Mouse (Mus musculus) telencephalon, adult 2 months (tissue): Measurements from ENCODE around the gene Klrb1c.
"Not testable (repeated sequence)": the region's sequence is repeated elsewhere in the genome, so short reads cannot be mapped to it uniquely, and the experiment has no call there.

ENCODE experiments used
- DNase-seq: peaks from one replicate; pipeline ENCODE4 v3.0.0-alpha.2; 2011; ENCODE audit warnings: low read depth, low spot score

The Klrb1c gene

DNA sequence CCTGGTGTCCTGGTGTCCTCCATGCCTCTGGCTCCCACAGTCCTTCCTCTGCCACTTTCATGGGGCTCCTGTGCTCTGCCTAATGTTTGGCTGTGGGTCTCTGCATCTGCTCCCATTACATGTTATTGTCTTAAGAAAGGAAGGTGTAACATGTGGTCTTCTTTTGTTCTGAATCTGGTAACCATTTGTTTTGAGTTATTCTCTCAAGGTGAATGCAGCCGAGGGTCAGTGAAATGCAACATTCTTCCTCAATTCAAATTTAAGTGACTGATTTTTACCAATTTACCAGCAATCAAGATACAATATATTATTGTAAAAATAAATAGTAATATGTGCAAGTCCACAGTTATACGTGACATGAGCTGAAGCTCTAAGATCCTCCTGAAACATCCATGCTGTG lies at the start of gene Klrb1c:
TSS of gene Klrb1c (minus strand) at position 101 of the 400 bp plus-strand sequence.
- DNase-seq = no peak

DNA sequence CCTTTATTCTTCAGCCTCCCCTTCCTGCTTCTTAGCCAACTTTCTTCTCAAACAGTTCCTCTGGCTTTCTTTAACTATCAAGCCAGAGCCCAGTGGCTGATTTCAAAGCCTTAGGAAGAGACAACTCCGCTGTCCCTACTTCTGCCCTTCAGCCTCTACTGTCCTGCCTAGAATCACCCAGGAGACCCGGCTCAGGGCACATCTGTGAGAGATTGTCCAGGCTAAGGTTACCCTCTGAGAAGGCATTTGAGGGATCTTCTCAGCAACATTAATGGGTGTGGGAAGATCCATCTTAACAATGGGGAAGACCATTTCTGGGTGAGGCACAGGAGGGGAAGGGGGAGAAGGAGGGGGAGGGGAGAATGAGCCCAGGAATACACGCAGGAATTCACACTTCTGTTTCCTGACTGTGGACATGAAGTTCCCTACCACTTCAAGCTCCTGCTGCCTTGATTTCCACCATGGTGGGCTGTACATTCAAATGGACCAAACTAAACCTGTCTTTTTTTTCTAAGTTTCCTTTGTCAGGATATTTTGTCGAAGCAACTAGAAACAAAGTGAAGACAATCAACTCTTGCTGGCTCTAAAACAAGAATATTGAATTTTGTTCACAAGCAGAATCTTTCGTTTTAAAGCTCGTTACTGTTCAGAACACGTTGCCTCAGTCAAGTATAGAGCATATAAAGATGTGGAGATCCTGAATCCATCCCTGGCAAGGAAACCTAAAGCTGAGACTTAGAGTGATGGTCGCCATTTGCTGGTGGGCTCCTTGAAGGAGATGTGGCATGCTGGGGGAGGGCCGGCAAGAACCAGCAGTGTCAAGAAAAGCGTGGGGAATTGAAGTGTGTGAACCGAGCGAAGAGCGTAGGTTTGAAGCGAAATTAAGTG lies 48.7 kb upstream of the Klrb1c start:
- DNase-seq = no peak

DNA sequence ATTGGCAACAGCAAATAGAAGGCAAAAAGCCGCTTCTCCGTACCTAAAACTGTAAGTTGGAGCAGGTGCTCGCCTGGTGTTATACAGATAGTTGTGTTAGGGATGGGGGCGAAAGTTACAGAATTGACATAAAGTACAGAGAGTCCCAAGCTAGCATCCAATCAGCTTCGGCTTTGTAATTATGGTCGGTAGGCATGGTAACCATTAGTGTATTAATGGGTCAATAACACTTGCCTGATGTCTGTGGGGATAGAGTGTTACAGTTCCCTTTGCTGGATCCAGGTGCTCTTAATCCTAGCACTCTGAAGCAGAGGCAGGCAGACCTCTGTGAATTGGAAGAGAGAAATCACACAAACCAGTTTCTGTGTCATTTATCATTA lies 47.9 kb upstream of the Klrb1c start:
- DNase-seq = no peak

DNA sequence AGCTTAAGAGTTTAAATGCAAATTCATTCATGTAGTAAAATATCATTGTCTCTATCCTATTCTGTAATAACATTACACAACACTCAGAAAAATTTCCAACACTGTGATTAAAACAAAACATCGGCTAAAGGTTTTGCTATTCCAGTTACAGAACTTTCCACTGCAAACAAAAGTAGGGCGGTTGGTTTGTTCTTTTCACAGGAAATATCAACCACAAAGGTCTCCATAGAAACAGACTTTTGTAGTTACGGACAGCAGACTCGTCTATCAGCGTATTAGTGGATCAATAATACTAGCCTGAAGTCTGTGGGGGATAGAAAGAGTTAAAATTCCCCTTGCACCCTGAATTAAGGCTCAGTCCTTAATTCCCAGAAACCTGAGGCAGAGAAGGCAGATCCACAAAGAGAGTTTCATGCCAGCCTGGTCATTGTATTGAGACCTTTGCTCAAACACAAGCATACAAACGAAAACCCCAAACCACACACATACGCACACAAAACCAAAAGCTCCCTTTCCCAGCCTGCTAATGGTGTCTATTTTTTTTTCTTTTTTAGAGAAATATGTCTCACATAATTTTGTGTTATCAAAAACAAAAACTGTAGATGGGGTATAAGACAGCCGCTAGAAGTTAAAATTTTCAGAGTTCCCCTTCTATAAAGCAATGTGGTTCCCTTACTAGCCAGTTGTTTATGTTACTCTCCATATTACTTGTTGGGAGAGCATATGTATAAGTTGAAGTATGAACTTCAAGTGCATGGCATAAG lies 47.4 kb upstream of the Klrb1c start:
- no peak for DNase-seq

DNA sequence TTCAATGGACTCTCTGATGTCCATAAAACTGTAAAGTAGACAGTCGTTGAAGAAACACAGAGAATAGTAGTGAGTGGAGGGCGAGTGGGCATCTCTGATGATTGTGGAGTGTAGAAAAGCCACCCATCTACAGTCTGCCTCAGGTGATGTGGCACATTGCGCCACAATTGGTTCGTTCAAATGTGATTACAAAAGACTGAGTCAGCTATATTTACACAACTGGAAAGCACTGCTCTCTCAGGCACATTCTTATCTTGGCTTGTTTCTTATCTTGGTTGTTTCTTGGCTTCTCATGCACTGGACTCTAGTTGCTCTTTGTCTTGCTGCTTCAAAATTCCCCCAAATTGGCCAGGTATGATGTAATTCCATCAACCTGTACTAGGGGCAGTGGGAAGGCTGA lies 46.6 kb upstream of the Klrb1c start:
- no peak for DNase-seq

DNA sequence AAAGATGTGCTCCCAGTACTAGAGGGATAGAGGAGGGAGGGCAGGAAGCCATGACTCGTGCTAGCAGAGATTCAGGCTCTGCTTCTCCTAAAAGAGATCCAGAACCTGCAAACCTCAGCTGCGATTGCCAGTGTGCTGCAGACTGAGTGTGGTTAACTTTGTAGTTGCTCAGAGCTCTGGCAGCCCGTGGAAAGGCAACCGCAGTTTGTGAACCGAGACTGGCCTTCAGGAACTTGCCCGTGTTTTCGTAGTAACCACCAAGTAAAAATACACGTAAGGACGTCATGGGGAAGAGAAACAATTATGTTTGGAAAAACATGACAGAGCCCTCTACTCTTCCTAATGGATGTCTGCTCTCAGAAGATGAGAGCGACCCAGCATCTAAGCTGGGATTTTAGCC lies 44.0 kb upstream of the Klrb1c start:
- no peak for DNase-seq

DNA sequence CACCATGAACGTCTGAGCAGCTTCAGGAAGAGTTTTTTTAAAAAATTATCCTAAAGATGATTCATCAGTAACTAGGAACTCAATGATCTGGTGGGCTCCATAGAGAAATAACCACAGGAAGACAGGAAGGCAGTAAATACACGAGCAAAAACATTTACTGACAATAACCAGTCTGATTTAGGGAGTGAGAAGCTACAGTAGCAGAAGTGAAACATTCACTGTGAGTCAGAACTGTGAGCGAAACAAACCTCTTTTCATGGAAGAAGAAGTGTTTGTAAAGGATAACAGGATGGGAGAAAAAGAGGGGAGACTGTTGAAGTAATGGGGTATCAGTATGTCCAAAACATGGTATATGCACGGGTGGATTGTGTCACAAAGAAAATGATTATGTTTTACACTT lies 40.8 kb upstream of the Klrb1c start:
- no peak for DNase-seq

DNA sequence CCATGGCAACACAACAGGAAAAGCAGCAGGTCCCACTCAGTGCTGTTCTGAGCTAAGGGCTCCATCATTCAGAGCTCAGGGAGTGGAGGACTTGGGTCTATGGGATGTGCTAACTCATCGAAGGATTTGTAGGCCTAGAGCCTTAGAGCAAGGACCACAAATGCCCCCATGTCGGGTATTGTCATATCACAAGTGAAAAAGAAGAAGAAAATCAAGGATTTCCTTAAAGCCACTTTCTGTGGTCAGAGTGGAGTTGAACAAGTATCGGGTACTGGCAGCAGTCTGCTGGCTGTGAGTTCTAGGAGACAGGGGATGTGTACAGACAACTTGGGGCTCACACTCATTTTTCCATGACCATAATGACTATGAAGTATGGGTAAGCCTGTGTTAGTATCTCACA lies 37.8 kb upstream of the Klrb1c start:
- no peak for DNase-seq

DNA sequence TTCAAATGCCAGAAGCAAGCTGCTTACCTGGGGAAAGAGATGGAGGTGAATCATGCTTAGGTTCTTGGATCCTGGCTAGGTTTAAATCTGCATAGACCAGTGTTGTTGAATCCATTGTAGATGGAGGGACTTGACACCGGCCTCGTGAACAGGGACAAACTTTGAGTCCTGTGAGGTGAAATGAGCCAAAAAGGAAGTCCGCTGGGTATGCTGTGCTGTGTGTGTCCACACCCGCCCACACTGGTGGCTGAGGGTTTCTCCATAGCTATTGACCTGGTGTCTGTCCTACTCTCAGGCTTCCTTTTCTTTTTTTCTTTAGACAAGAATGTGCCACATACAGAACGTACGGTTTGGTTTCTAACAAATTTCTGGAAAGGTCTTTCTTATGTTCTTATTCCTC lies 37.1 kb upstream of the Klrb1c start, which contains the start of the genes Gm44511 and Klrb1b:
TSS of gene Gm44511 (minus strand) at position 184 of the 400 bp plus-strand sequence.
TSS of gene Klrb1b (minus strand) at position 200 of the 400 bp plus-strand sequence.
- DNase-seq = no peak

DNA sequence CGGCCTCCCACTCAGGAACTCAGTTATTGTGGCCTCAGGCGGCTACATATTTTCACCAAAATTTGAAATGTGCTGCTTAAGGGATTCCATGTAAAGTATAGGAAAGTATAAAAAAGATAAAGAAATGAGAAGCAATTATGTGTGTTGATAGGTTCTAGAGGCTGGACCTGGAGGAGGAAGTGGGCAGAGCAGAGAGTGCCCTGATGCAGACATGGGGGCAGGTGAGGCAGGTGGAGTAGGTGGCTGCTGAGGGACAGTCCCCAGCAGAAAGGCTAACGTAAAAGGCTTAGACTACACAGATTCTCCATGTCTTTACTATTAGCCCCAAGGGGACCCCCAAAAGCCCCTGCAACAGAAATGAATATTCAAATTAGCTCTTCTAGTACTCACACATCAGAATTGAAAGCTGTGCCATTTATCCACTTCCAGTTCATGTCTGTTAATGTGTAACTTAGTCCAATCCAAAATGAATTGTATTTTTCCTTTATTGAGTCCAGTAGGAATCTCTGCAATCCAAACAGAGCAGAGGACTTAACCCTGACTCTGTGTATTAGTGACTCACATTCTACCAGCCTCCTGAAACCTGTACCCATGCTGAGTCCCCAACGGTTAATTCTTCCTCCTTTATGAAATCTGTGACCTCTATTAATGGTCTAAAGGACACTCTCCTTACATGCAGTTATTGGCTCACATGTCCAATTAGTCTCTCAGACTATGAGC lies 29.2 kb upstream of the Klrb1c start:
- DNase-seq = no peak

DNA sequence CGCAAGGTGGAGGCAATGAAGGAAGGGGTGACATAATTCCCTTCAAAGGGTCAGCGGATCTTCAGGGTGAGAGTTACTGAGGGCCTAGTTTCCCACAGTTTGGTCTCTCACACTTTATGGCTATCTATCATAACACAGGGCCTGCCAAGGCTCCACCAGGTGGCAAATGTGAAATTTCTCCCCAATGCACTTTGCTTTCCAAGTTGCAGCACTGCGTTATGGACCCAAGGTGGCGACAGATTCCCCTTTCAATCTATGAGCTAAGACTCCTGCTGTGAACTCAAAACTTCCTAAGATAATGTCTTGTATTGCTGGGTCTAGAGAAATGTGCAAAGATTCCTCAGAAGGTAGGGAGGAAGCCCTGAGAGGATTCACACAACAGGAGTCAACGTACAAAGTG lies 19.5 kb upstream of the Klrb1c start:
- DNase-seq = no peak

DNA sequence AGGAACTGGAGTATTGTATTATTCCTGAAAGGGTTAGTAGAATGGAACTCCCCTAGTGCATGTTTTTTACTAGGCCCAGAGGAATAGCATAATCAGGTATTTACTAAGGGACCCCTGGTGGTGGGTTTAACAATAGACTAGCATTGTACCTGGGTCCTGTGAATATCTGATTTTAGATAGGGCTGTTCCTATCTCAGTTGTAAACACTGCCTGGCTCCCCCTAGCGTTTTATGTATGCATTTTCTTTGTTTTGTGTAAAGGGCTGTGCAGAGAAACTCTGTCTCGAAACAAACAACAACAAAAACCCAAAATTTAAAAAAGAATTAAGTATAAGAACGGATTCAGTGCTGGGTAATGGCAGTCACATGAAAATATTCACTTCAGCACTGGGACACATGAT lies 18.0 kb upstream of the Klrb1c start:
- DNase-seq = no peak

DNA sequence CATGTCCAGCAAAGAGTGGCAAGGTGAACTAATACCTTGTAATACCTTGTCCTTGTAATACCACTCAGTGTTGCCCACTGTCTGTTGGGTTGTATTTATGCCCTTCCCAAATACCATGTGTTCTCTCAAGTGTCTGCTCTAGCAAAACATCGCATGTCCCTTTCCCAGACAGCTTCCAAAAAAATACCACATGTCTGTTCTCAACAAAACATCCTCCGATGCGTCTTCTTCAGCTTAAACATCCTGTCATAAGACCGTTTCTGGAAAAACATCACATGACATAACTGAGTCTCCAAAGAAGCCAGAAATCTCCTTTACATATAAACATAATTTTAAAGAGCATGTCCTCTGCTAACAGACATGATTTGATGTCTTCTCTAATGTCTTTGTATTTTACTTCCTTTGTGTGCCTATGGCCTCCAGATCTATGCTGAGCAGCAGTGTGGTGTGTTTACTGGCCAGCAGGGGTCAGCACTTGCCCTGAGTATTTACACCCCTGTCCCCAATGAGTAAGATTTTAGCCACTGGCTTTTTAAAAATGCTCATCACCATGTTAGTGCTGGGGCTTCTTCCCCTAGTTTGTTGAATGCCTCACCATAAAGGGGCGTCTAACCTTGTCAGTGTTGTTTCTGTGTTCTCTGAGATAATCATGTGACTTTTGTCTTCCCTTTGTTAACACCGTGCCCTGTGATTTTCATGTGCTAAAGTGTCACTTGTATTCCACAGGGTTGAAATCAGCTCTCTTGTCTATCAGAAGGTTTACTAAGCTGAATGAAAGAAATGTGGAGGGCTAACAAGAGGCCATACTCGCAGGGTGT lies 16.0 kb upstream of the Klrb1c start:
- not testable (repeated sequence) for DNase-seq

DNA sequence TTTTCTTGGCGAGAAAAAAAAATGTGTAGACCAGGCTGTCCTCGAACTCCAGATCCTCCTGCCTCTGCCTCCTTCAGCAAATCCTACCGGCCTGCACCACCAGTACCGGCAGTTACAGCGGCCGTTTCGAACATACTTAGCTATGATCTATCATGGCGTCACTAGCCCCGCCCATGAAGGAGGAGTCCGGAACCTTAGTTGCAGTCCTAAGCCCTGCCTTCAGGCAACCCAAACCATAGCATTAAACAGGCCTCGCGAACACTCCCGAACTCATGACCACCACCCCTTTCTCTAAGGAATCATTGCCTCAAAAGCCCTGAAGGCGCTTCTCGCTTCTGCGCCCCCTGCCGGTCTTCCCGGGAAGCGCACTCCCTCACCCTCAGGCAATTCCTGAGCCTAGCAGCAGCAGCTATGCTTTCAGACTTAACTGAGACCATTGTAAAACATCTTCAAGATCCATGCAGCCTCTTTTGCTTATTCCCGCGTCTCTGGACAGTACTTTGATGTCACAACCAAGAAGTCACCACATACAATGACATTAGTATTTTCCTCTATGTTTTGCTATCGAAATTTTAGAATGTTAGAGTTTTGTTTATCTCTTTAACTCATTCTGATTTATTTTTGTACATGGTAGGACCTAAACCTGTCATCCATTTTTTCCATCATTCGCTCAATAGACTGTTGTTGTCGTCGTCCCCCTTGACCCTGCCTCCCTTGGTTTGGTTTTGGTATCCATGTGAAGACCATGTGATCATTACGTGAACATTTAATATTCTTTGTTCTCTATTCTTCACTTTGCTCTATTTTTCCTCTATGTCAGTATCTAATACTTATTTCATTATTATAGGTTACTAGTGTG lies 14.2 kb upstream of the Klrb1c start:
- DNase-seq = peak; percentile 99

DNA sequence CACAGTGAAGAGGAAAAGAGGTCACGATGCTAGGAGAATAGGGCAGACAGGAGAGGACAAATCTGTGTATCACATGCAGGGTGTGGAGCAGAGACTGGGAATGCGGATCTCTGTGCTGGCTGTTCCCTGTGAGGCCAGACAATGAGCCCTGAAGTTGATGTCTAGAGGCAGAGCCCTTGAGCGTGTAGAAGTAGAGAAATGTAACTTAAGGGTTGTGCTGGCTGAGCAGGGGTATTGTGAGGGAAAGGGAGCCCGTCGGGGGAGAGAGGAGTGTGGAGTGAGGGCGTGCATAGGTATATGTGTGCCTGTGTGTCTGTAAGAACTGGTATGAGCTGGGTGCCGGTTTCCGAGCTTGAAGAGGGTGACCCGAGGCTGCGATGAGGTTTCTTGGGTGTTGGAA lies 13.5 kb upstream of the Klrb1c start:
- no peak for DNase-seq

DNA sequence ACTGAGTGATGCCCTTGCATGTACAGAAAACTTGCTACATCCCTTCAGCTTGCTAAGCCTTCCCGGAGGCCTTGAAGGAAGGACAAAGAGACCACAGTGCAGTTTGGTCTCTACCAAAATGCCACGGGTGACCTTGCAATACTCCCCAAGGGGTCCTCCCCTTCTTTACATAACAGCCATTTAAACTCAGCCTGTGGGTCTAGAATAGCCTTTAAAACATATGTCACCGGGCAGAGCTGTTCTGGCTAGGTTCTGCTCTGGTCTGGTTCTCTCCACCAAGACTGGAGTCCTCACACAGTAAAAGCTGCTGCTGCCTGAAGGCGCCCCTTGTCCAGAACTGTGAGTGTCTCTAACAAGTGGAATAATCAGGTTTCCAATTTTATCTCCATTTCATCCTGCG lies 11.7 kb upstream of the Klrb1c start:
- not testable (repeated sequence) for DNase-seq

DNA sequence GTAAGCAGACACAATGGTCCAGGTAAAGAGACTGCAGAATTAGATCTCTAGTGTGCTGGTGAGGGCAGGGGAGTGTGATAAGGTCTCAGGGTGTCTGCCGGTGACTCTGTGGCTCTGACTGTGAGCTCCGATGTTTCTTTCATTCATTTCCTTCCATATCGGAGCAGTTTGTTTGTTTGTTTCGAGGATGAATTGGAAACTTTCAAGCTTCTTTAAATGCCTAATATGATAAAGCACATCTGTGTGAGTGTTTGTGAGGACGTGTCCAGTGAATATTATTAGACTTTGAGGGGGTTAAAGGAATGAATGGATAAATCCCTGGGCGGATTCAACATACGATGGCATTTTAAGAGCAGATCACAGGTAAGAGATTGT lies 10.9 kb upstream of the Klrb1c start:
- DNase-seq = no peak

DNA sequence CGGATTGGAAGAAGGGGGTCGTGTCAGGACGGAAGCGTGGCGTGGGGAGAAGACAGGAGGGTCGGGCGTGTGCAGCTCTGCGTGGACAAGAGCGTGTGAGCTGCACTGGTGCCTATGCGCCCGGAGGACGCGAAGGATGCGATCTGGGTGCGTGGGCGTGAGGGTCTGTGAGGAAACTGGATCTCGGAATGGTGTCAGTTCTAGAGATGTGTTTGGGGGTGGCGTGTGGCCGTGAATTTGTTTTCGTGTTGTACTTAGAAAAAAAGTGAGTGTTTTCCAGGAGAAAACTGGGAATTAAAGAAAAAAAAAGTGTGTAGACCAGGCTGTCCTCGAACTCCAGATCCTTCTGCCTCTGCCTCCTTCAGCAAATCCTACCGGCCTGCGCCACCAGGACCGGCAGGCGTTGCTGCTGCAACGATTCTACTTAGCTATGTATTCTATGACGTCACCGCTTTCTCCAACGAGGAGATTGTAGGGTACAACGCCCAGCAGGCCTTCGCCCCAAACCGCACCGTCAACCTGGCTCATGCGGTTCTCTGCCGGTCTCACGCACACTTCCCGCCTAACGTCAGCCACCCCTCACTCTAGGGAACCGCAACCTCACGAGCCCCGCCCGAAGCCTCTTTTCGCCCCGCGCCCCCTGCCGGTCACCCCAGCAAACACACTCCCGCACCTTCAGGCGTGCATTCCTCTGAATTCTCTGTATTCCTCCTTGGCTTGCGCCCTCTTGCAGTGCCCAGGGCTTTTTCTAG lies 10.3 kb upstream of the Klrb1c start:
- DNase-seq = peak; percentile 79

DNA sequence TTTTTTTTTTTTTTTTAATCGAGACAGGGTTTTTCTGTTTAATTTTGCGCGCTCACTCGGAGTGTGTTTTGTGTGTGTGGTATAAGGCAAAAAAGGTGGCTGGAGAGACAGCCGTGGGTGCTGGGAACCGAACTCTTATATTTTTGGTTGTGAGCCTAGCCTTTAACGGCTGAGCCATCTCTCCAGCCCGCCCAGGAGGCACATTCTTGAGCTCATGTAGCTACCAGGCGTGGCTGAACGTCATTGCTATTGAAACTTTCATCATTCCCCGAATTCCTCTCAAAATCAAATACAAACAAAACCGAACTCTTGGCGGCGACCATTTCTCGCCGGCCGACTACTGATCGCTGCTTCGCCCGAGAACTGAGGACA lies 9.7 kb upstream of the Klrb1c start:
- DNase-seq = peak; percentile 51
